Mouse (Mus musculus) ES-E14 (cell line): ENCODE measurements around the gene Coa7.

Source experiments
- HCFC1 ChIP-seq: IDR thresholded peaks from 2 replicates; pipeline ENCODE4 v1.6.1; 2012; ENCODE audit warnings: low read length, inconsistent platforms, borderline replicate concordance; ENCODE audit not compliant: insufficient read depth
- ZNF384 ChIP-seq: IDR thresholded peaks from 2 replicates; pipeline ENCODE4 v1.6.1; 2012; ENCODE audit warnings: low read depth, low read length, inconsistent platforms

- no peak for TF ChIP-seq ZNF384
- TF ChIP-seq HCFC1 = no peak
Measured at GRCm38 (mm10) chr4:108332041-108332440, 4.1 kb downstream of the Coa7 start.
